Mouse (Mus musculus): ENCODE measurements around the gene Arhgap45. TPM values are rescaled to one million over a fixed set of nuclear protein-coding genes. Genes with fewer than 3 reads are reported as not detected.
"Not testable (repeated sequence)": the region's sequence is repeated elsewhere in the genome, so short reads cannot be mapped to it uniquely, and the experiment has no call there.

The Arhgap45 gene
- polyA plus RNA-seq, 1 experiment from 2014 or later = 56.2 TPM

DNA sequence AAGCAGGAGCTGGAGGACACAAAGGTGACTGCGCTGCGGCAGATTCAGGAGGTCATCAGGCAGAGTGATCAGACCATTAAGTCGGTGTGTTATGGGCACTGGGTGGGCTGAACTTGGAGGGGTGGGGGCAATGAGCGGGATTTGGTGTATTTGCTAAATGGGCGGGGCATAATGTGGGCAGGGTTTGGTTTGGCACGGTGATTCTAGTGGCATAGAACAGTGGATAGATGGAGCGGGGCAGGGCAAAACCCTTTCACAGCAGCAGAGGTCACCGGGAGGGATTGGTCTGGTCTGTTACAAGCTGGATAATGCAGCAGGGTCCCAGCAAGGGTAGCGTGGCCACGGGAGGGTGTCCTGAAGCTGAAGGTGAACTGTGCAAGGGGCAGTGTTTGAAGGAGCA, 9.0 kb downstream of the Arhgap45 start:
- 94% methylated on average over 10 of the region's 10 CpGs for WGBS (ENCODE audit: missing documents)
- H3K36me3 ChIP-seq (ENCODE audit: inconsistent target) = peaks cover 95% of the 10 kb centered on the region
- H3K79me2 ChIP-seq (ENCODE audit: inconsistent target) = peaks cover 93% of the 10 kb centered on the region
- no peak overlapping the region for H3K4me3 ChIP-seq (ENCODE audit: inconsistent target)
- peak overlapping the region; percentile 79; the same call in 1 of the 2 replicates for H3K27ac ChIP-seq

DNA sequence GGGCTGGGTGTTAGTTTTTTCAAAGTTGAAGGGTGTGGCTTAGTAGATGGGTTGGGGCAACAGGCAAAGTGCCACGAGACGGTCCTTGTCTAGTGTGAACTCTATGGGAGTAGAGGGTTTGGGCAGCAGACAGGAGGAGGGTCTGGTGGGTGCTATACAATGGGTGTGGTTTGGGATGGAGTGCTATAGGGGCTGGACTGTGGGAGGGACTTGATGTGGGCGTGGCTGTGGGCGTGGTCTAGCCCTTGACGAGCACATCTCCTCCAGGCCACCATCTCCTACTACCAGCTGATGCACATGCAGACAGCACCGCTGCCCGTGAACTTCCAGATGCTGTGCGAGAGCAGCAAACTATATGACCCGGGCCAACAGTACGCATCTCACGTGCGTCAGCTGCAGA, 9.4 kb downstream of the Arhgap45 start:
- Histone ChIP-seq H3K36me3 (ENCODE audit: inconsistent target) (peaks cover 95% of the 10 kb centered on the region), H3K27ac (no peak overlapping the region), H3K4me3 (ENCODE audit: inconsistent target) (no peak overlapping the region), H3K79me2 (ENCODE audit: inconsistent target) (peaks cover 89% of the 10 kb centered on the region)
- 71% methylated on average over 10 of the region's 12 CpGs for WGBS (ENCODE audit: missing documents)

DNA sequence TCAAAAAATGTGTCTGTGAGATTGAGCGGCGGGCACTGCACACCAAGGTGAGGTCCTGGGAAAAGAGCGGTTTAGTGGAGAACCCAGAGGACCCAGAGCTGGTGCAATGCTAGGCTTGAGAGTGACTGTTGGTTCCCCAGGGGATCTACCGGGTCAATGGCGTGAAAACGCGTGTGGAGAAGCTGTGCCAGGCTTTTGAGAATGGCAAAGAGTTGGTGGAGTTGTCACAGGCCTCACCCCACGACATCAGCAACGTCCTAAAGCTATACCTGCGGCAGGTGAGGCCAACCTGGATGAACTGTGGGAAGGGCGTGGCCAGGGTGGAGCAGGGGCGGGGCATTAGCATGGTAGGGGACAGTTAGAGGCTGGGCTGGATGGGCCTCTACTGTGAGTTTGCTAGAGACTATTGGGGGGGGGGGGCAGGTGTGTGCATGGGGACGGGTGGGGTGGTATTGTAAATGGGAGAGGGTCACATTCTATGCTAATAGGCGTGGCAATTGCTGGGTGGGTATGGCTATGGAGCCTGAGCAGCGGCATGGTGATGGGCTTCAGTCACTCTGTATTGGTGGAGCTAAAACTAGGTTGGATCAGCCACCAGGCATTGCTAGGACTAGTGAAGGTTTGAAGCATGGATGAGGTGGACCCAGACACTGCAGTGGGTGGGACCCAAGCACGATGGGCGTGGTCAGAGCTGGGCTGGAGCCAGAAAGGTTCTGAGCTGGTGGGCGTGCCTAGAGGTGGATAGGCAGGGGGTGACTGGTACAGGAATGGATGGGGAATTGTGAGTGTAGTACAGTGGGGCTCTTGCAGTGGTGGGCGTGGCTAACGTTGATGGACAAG, 11.4 kb downstream of the Arhgap45 start:
- Histone ChIP-seq H3K27ac (no peak overlapping the region), H3K79me2 (ENCODE audit: inconsistent target) (peaks cover 69% of the 10 kb centered on the region), H3K4me3 (ENCODE audit: inconsistent target) (no peak overlapping the region), H3K36me3 (ENCODE audit: inconsistent target) (peaks cover 86% of the 10 kb centered on the region)
- WGBS (ENCODE audit: missing documents) = 91% methylated on average over 19 of the region's 20 CpGs

DNA sequence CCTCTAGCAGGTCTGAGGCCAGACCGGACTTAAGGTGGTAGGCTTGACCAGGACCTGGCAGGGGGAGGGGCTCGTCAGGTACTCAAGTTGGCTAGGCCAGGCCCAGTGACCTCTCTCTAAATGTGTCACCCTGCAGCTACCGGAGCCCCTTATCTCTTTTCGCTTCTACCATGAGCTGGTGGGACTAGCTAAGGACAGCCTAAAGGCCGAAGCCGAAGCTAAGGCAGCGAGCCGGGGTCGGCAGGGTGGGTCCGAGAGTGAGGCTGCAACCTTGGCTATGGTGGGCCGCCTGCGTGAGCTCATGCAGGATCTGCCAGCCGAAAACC, 12.0 kb downstream of the Arhgap45 start:
- H3K36me3 ChIP-seq (ENCODE audit: inconsistent target) = peaks cover 80% of the 10 kb centered on the region
- WGBS (ENCODE audit: missing documents) = 93% methylated on average over 9 of the region's 13 CpGs
- peaks cover 63% of the 10 kb centered on the region for H3K79me2 ChIP-seq (ENCODE audit: inconsistent target)
- H3K27ac ChIP-seq = no peak overlapping the region
- H3K4me3 ChIP-seq (ENCODE audit: inconsistent target) = no peak overlapping the region

DNA sequence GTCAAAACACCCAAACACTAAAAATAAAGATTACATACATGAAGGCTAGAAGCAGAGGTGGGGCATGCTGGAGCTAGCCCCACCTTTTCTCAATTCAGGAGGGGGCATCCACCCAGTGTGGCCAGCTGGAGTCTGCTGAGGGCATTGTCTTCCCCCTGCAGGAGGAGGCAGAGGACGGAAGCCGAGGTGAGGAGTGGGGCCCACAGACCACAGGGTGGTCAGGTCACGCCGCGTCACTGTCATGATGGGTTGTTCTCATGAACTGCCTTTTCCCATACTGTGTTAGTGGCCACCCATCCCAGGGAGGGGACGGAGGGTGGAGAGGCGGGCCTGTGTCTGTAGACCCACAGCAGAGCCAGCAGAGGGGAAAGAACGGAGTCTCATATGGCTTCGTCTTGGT, 13.7 kb downstream of the Arhgap45 start:
- Histone ChIP-seq H3K79me2 (ENCODE audit: inconsistent target) (peaks cover 46% of the 10 kb centered on the region), H3K4me3 (ENCODE audit: inconsistent target) (no peak overlapping the region), H3K27ac (no peak overlapping the region), H3K36me3 (ENCODE audit: inconsistent target) (peaks cover 69% of the 10 kb centered on the region)
- WGBS (ENCODE audit: missing documents) = 74% methylated on average over 7 of the region's 9 CpGs

DNA sequence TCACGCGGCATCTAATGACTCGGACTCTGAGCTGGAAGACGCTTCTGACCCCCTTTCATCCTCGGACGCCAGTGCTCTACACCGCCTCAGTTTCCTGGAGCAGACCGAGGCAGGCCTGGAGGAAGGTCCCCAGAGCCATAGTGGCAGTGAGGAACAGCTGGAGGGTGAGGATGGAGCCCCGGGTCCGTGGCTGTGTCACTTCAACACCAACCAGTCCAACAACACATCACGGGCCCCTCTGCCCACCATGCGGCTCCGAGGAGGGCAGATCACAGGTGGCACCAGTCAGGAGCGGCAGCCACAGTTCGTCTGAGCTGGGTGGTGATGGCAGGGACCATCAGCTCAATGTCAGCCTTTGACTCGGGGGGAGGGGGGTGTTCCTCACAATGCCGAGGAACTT, 14.3 kb downstream of the Arhgap45 start:
- Histone ChIP-seq H3K27ac (no peak overlapping the region), H3K79me2 (ENCODE audit: inconsistent target) (peaks cover 40% of the 10 kb centered on the region), H3K4me3 (ENCODE audit: inconsistent target) (no peak overlapping the region), H3K36me3 (ENCODE audit: inconsistent target) (peaks cover 69% of the 10 kb centered on the region)
- WGBS (ENCODE audit: missing documents) = 86% methylated on average over 16 of the region's 17 CpGs

DNA sequence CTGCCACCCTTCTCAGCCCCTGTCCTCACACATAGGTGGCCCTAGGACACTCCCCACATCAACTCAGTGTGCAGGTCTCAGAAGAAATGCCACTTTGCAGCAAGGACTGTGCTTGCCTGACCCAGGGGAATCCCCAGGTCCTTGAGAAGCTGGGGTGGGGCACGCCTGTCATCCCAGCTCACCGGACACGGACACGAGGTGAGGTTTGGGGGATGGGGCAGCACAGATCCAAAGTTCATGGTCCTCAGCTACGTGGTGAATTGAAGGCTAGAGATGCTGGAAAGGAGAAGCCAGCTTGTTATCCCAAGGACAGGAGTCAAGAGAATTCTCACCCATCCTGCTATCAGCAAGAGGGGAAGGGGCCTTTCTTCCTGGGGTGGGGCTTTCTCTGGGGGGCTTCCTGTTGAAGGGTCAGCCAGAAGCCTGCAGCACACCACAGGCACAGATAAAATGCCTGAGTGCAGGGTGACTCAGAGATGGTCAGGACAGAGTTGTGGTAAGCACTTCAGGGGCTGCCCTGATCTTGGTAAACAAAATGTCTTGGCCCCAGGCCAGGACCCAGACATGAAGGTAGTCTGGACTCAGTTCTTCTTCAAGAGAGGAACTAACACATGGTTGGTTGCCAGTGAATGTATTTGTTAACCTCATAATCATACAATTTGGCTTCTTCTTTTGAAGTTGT, 16.5 kb downstream of the Arhgap45 start:
- Histone ChIP-seq H3K27ac (peak overlapping the region; percentile 89), H3K79me2 (ENCODE audit: inconsistent target) (peaks cover 29% of the 10 kb centered on the region), H3K4me3 (ENCODE audit: inconsistent target) (no peak overlapping the region), H3K36me3 (ENCODE audit: inconsistent target) (peaks cover 67% of the 10 kb centered on the region)
- WGBS (ENCODE audit: missing documents) = 13% methylated on average over 5 of the region's 5 CpGs

DNA sequence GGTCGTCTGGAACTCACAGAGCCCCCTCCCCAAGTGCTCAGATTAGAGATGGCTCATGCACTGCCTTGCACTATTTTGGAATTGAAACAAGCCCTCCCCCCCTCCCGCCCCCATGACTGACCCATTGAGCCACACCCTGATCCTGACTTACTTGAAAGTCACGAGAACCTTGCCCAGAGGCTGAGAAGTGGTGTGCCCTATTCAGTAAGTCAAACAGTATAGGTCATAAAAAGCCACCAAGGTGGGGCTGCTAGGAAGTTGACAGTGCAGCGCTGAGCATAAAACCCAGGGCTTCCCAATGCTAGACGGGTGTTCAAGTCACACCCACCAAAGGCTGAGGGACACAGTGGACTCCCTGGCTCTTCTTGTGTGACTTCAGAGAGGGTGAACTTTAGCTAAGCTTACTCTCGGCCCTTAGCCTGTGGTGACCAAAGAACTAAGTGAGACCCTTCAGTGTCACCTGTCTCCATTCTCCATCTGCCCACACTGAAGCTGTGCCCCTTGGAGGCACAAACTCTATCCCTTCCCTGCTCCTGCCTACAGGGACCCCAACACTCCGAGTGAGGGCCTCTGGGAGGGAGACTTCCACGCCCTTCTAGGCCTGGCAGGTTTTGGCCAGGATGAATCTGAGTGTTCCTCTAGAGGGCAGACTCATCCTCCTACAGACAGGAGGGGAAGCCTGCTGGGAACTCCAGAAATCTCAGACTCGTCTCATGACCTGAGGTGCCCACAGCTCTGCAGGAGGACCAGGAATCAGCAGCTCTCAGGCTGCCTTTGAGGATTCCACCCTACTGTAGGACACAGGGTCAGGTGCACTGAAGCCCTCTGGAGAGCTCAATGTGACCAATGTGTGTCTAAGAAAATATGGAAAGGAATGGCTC, 17.3 kb downstream of the Arhgap45 start:
- Histone ChIP-seq H3K4me3 (ENCODE audit: inconsistent target) (no peak overlapping the region), H3K27ac (peak overlapping the region; percentile 89), H3K36me3 (ENCODE audit: inconsistent target) (peaks cover 59% of the 10 kb centered on the region), H3K79me2 (ENCODE audit: inconsistent target) (peaks cover 29% of the 10 kb centered on the region)
- 29% methylated on average over 9 of the region's 9 CpGs for WGBS (ENCODE audit: missing documents)

DNA sequence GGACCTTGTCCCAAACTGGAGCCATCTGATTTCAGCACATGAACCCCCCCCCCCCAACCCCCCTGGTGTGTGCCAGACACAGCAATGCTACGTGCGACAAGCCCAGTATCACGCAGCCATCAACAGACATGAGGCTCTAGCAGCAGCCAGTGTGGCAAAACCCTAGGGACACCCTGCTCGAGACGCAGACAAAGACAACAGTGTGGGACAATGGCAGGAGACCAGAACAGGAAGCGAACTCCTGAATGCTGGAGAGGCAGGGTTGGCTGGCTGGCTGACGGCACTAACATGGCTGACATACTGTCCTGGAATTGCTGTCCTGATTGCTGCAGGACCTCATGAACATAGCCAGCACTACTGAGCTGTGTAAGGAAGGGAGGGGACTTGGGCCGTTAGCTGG, 18.7 kb downstream of the Arhgap45 start:
- Histone ChIP-seq H3K79me2 (ENCODE audit: inconsistent target) (peaks cover 29% of the 10 kb centered on the region), H3K4me3 (ENCODE audit: inconsistent target) (no peak overlapping the region), H3K27ac (no peak overlapping the region), H3K36me3 (ENCODE audit: inconsistent target) (peaks cover 45% of the 10 kb centered on the region)
- WGBS (ENCODE audit: missing documents) = 95% methylated on average over 8 of the region's 8 CpGs

DNA sequence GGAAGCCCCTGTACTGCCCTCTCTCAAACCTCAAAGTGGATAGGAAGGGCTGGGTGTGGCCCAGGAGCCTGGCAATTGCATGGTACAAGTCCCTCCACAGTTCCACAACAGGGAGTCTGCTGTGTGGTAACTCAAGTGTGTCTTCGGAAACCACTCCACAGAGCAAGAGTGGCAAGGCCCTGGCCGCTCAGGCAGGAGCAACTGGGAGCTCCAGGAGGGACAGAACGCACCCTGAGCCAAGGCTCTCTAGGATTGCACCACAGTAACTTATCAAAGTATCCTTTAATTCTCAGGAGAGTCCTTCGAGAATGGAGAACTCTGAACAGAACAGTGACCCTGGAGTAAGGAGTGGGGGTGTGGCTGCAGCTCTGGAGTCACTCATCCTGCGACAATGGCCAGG, 19.2 kb downstream of the Arhgap45 start:
- WGBS (ENCODE audit: missing documents) = 94% methylated on average over 5 of the region's 5 CpGs

DNA sequence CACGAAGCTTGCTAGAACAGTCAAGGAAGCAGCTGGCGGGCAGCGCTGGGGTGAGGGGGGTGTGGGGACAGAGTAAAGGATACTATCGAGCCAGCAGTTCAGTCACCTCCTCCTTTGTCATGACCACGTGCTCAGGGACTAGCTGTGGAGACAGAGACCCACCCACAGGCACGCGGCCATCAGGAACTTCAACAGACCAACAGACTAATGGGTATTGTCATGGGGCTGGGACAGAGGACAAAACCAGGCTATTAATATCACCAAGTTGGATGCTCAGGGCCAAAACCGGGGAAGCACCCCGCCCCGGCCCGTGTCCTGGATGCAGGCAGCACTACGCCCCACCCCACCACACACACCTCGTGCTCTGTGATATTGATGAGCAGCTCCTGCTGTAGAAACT, 20.4 kb downstream of the Arhgap45 start:
- WGBS (ENCODE audit: missing documents) = 96% methylated on average over 13 of the region's 13 CpGs
- Histone ChIP-seq H3K4me3 (ENCODE audit: inconsistent target) (no peak overlapping the region), H3K36me3 (ENCODE audit: inconsistent target) (peaks cover 28% of the 10 kb centered on the region; the same call in 1 of the 2 replicates)

More for the DNA sequence above, 19.2 kb downstream of the Arhgap45 start:
- Histone ChIP-seq H3K79me2 (ENCODE audit: inconsistent target) (peaks cover 26% of the 10 kb centered on the region), H3K27ac (no peak overlapping the region), H3K4me3 (ENCODE audit: inconsistent target) (no peak overlapping the region), H3K36me3 (ENCODE audit: inconsistent target) (peaks cover 39% of the 10 kb centered on the region)

DNA sequence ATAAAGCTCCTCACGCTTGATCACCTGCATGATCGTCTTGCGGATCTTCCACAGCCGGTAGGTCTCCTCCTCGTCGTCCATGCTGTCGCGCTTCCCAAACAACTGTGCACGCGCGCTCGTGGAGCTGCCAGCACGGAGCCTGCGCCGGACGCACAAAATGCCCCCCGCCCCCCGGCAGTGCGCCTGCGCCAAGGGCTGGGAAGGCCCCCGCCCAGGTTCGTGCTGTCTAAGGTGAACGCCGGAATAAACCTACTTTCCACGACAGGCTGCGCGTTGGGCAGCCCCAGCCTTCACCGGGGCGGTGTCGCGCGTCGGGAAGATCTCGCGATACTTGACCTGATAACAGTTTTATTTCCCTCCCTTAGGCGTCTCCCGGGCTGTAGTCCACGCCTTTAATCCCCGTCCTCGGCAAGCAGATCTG, 23.1 kb downstream of the Arhgap45 start, which contains the start of gene Polr2e:
Polr2e (minus strand) TSS at position 237 of the 421 bp plus-strand sequence.
- WGBS (ENCODE audit: missing documents) = under 1% methylated on average over 24 of the region's 40 CpGs
- peaks cover 27% of the 10 kb centered on the region; the same call in 1 of the 2 replicates for H3K36me3 ChIP-seq (ENCODE audit: inconsistent target)
- peak within 1 kb of the TSS; percentile 57 for H3K27ac ChIP-seq
- peak within 1 kb of the TSS; percentile 93 for H3K4me3 ChIP-seq (ENCODE audit: inconsistent target)
- peaks cover 26% of the 10 kb centered on the region for H3K79me2 ChIP-seq (ENCODE audit: inconsistent target)

More for the DNA sequence above, 20.4 kb downstream of the Arhgap45 start:
- Histone ChIP-seq H3K79me2 (ENCODE audit: inconsistent target) (peaks cover 26% of the 10 kb centered on the region), H3K27ac (no peak overlapping the region)

DNA sequence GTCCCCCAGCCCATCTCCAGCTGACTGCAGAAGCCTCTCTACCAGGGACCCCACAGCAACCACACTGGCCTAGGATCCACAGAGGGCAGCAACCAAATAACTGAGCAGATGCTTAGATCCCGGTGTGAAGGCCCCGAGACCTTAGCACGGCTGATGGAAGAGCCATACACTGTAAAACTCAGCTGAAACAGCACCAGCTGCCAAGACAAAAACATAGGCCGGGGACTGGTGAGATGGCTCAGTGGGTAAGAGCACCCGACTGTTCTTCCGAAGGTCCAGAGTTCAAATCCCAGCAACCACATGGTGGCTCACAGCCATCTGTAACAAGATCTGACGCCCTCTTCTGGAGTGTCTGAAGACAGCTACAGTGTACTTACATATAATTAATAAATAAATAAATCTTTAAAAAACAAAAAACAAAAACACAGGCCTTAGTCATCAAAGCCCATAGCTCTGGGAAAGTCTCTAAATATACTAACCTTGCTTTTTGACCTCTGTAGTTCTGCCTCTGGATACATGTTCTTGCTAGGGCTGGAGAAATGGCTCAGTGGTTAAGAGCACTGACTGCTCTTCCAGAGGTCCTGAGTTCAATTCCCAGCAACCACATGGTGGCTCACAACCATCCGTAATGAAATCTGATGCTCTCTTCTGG, 25.1 kb downstream of the Arhgap45 start:
- peaks cover 13% of the 10 kb centered on the region; the same call in 1 of the 2 replicates for H3K36me3 ChIP-seq (ENCODE audit: inconsistent target)
- not testable (repeated sequence) for H3K27ac ChIP-seq; H3K4me3 ChIP-seq (ENCODE audit: inconsistent target)
- 90% methylated on average over 7 of the region's 8 CpGs for WGBS (ENCODE audit: missing documents)
- H3K79me2 ChIP-seq (ENCODE audit: inconsistent target) = peaks cover 26% of the 10 kb centered on the region

DNA sequence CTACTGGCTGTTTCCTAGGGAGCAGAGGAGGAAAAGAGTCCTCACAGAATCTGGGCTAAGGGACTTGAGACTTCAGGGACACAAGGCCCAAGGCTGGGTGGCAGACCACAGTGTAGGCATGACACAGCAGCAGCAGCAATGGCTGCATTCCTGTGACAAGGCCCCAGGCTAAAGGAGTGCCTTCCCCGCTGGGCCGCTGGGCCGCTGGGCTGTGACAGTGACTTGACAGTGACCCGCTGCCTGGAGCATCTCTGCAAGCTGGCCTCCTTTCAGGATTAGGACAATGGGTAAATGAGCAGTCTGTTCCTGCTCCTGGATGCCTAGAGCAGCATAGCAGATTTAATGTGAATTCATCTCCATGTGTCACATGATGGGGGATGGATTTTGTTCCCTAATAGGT, 27.6 kb downstream of the Arhgap45 start:
- Histone ChIP-seq H3K36me3 (ENCODE audit: inconsistent target) (no peaks in the 10 kb centered on the region), H3K4me3 (ENCODE audit: inconsistent target) (no peak overlapping the region), H3K27ac (no peak overlapping the region), H3K79me2 (ENCODE audit: inconsistent target) (peaks cover 4% of the 10 kb centered on the region)
- WGBS (ENCODE audit: missing documents) = 96% methylated on average over 4 of the region's 4 CpGs

All from macrophage (primary cell).